Mouse (Mus musculus) T-cell, adult 2 months (primary cell): ENCODE results near the gene Dpf3.

Experiments used
- DNase-seq: peaks from one replicate; pipeline ENCODE4 v3.0.0; 2022; ENCODE audit warnings: low spot score

Gene Dpf3

GRCm38 (mm10) chr12:83286496-83287492, 200.7 kb downstream of the Dpf3 start:
- no peak for DNase-seq

DNA sequence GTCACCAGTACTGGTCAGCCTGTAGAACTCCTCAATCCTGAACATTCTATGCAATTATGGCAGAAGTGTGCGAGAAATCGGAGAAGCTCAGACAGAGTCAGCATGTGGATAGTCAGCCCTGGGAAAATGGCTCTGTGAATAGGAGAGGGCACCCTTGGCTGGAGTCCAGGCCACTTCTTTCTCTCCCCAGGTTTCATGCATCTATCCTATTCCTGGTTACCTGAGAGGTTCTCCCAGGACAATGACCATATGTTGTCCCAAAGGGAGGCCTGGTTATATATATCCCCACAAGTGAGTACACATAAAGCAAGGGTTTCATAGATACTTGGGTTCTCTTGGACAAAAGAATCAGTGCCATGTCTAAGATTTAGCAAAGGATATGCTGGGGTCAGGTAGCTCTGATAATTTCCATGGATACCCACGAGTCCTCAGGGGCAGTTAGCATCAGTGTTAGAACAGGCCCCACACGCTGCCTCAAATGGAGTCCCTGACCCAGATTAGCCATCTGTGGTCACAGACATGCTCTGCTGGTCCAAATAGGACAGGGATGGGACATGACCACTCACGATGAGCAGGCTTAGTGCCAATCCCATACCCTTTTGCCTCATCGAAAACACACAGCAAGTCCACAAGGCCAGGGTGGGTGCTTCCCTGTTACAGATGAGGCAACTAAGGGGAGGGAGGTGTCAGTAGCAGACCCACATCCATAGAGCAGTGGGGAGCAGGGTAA, 203.8 kb downstream of the Dpf3 start:
- no peak for DNase-seq

DNA sequence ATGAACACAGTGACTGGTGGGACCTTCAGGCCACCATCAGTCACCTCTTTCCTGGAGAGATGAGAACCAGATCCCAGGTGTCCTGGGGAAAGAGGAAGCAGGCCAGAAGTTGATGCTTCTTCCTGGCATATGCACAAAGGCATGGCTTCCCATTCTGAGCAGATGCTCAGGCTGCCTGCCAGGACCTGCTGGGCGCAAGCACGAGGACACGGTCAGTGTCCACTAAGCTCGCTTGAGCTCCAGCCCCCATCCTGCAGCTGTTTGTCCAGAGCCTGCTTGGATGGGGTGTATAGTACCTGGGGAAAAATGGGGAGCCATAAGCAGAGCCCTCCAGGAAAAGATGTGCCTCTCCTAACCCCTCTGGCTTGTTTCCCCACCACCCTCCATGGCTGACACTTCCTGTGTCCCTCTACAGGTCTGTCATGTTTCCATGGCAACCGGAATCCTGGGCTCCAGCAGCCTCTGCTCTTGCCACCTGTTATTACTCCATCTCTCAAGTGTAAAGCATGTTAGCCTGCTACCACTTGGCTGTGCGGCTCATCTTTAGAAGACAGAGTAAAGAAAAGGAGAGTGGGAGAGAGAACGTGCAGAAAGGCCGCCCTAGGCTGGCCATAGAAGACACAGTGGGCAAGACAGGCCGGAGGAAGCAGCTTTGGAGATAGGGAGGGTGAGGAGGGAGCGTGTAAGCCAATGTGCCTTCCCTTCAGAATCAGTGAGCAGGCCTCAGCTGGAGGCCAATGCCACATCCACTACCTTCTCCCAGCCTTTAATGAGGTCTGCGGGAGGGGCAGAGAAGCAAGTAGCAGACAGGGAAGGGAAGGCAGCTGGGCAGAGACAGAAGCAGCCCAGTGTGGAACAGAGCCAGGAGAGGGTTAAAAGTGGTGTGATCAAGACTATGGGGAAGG, 209.7 kb downstream of the Dpf3 start:
- no peak for DNase-seq

- no peak for DNase-seq
Measured at GRCm38 (mm10) chr12:83271215-83271614, 216.3 kb downstream of the Dpf3 start.

DNA sequence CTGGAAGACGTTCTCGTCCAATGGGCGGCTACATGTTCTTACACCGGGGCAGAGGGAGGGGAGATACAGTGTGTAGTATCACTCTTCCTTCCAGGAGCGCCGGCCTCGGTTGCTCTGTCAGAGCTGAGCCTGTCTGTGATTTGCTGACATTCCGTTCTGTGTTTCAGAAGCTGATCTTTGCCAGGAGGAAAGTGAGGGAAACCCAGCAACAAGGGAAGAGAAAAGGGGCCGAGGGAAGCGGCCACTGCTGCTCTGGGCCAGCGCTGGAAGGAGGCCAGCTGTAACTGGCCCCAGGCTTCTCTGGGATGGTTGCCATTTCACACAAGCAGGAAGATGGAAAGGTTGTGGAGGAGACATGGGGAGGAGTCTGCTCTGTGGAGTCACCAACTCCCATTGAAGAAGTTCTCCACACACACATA, 219.0 kb downstream of the Dpf3 start:
- no peak for DNase-seq

- DNase-seq = no peak
Measured at GRCm38 (mm10) chr12:83260540-83260939, 227.0 kb downstream of the Dpf3 start.

- DNase-seq = no peak
Measured at GRCm38 (mm10) chr12:83254399-83254798, 233.1 kb downstream of the Dpf3 start.

DNA sequence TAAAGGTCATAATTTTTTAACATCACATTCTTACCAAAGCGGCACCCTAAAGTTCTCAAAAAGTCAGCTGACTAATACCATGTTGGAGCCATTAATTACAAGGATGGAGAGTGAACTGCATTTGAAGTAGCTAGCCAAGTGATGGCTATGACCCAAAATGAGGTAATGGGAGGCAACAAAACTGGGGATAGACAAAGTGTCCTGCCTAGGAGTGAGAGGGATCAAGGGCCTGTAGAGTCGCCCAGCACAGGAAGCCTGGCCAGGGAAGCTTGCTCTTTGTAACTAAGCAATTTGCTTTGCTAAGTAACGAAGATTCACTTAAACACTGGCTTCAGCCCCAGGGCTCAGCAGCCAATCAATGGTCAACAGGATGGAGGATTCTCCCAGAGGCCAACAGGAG, 238.4 kb downstream of the Dpf3 start:
- no peak for DNase-seq

DNA sequence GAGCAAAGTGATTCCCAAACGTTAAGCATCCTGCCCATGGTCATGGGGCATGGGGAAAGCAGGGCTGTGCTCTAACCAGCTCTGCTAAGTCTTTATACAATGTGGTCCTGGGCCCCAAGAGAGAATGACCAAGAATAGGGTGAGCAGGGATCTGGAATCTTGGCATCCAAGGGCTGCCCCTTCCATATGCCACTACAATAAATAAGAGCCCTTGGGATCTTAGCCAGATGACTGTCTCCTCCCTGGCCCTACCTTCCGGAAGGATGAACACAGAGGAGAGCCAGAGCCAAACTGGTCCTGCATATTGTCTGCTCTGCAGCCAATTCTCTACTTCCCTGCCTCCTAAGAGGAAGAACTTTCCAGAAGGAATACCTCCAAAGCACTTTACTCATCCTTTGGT, 238.9 kb downstream of the Dpf3 start:
- DNase-seq = no peak

GRCm38 (mm10) chr12:83247669-83248068, 239.8 kb downstream of the Dpf3 start:
- DNase-seq = no peak

GRCm38 (mm10) chr12:83241022-83241421, 246.5 kb downstream of the Dpf3 start:
- DNase-seq = no peak

GRCm38 (mm10) chr12:83240571-83240970, 246.9 kb downstream of the Dpf3 start:
- DNase-seq = no peak

GRCm38 (mm10) chr12:83235781-83236180, 251.7 kb downstream of the Dpf3 start:
- no peak for DNase-seq

GRCm38 (mm10) chr12:83234981-83235380, 252.5 kb downstream of the Dpf3 start:
- no peak for DNase-seq

DNA sequence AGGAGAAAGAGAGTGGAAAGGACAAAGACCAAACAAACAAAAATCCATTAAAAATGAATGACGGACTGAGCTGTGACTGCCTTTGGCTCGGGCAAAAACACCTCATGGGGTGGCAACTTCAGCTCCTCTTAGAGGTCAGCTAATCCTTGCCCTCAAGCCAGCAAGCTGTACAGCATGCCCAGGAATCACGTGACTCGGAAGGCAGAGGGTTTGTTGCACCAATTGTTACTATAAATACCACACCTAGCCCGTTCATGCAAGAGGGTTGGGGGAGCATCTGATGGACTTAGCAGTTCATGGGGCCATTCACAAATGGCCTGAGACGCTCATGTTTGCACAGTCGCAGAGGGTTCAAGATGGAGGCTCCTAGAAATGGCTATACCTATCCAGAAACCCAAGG, 253.9 kb downstream of the Dpf3 start:
- no peak for DNase-seq

DNA sequence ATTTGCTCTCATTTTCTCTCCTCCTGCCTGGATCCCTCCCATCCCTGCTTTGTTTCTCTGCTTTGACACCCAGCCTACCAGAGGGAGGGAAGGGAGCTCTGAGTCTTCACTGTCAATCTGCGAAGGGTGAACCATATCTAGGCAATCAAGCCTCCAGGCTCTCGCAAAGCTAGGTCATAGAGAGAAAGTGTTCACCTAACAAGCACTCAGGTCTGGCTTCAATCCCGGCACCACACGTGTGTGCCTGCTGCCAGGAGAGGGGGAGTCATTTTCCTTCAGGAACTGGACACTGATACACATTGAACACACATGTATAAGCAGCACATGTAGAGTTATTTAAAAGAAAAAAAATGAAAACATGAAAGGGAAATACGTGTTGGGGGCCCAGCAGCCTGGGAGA, 254.6 kb downstream of the Dpf3 start:
- no peak for DNase-seq

- DNase-seq = no peak
Measured at GRCm38 (mm10) chr12:83231258-83231657, 256.3 kb downstream of the Dpf3 start.

- no peak for DNase-seq
Measured at GRCm38 (mm10) chr12:83229683-83230082, 257.8 kb downstream of the Dpf3 start.

DNA sequence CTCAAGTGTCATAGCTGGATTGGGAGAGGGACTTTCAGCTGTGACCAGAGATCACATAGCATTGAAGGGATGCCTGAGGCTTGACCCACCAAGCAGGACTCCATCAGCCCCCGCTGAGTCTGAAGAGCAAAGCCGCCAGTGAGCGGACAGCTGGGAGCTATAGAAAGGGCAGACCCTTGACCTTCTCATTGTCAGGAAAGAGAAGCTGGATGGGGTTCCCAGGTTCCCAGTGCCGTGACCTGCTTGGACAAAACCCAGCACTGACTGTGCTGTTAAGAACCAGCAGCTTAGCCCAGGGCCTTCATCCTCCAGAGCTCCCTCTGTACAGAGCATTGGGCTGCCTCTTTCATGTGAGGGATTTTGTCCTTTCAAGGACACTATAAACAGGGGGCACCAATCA, 260.5 kb downstream of the Dpf3 start:
- DNase-seq = no peak

DNA sequence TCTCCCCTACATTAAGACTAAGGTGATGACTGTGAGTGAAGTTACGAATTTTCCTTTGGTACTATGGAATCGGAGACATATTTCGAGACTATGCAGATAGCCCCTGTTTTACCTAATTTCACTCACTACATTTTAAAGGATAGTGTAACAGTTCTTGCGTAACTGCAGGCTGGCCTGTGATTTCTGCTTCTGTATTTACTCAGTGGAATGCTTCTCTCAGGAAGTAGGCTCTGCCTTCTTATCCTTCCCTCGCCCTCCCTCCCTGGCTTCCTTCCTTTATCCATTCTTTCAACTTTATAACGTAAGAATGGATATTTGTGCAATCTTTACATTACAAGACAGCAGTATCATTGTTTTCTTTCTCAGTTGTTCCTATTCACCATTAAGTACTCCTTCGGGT, 266.6 kb downstream of the Dpf3 start:
- no peak for DNase-seq

DNA sequence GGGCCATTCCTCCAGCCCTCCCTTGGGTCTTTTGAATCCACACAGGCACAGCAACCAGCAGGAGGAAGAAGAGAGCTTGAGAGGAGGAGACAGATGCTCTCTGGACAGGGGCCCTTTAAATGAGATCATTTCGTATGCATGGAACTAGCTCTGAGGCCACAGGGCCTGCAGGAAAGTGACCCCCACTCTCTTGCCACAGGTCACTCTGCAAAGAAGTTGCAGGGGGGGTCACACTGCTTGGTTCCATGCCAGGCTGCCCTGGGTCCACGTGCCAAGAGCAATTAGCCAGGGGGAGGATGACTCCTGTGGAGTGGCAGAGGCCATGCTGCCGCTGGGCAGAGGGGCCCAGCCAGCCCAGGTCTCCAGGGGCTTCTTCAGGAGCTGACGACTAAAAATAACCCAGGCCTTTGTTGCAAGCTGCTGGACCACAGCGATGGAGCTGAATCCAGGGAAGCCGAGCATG, 273.6 kb downstream of the Dpf3 start:
- DNase-seq = no peak

GRCm38 (mm10) chr12:83211976-83212375, 275.5 kb downstream of the Dpf3 start:
- no peak for DNase-seq
